Mouse (Mus musculus) testis, adult 2 months (tissue): ENCODE results near the gene Rab37. TPM values are rescaled to one million over a fixed set of nuclear protein-coding genes. Genes with fewer than 3 reads are reported as not detected.

Experiments
- H3K27ac ChIP-seq: fragments of 200-500 bp; 2 replicates; pipeline ENCODE4 v1.5.1; 2012; ENCODE audit warnings: low read depth, low read length; ENCODE audit not compliant: control insufficient read depth, insufficient read depth
- H3K27me3 ChIP-seq: fragments of 200-500 bp; 2 replicates; pipeline ENCODE4 v1.6.1; 2012; ENCODE audit warnings: mild to moderate bottlenecking, low read length, moderate library complexity; ENCODE audit not compliant: control insufficient read depth, insufficient read depth
- H3K36me3 ChIP-seq: fragments of 200-500 bp; 2 replicates; pipeline ENCODE4 v1.6.1; 2012; ENCODE audit warnings: mild to moderate bottlenecking, low read length; ENCODE audit not compliant: control insufficient read depth, insufficient read depth
- H3K4me1 ChIP-seq: fragments of 200-500 bp; 2 replicates; pipeline ENCODE4 v1.6.1; 2012; ENCODE audit warnings: low read length; ENCODE audit not compliant: control insufficient read depth, insufficient read depth
- H3K4me3 ChIP-seq: fragments of 200-500 bp; 2 replicates; pipeline ENCODE4 v1.5.1; 2012; ENCODE audit warnings: low read depth, mild to moderate bottlenecking, low read length, moderate library complexity, mixed read lengths; ENCODE audit not compliant: control insufficient read depth
- CTCF ChIP-seq: fragments of 200-500 bp; IDR thresholded peaks from 2 replicates; pipeline ENCODE4 v1.5.1; 2012; ENCODE audit warnings: low read depth, mild to moderate bottlenecking, inconsistent platforms, low read length, moderate library complexity; ENCODE audit not compliant: control insufficient read depth, insufficient read depth, insufficient replicate concordance
- POLR2A ChIP-seq: fragments of 200-500 bp; IDR thresholded peaks from 2 replicates; pipeline ENCODE4 v1.6.1; 2012; ENCODE audit warnings: low read depth, mild to moderate bottlenecking, inconsistent platforms, low read length, moderate library complexity; ENCODE audit not compliant: control insufficient read depth
- polyA plus RNA-seq: library from polyadenylated mRNA; depleted of rRNA; stranded (reverse); fragments of >200 nt; gene quantifications from 2 replicates; pipeline ENCODE4 v1.2.3, GENCODE M21; 2012

Gene Rab37
- polyA plus RNA-seq, 1 experiment, result not detected

- Histone ChIP-seq H3K4me1 (no peaks in the 10 kb centered on the region), H3K27me3 (no peaks in the 10 kb centered on the region)
Measured at GRCm38 (mm10) chr11:115059797-115060196, 31.4 kb upstream of the Rab37 start.

GRCm38 (mm10) chr11:115062077-115062476 lies 29.2 kb upstream of the Rab37 start, which contains the start of gene Cd300e:
Gene Cd300e (minus strand): TSS chr11:115062177.
- Histone ChIP-seq H3K36me3 (no peaks in the 10 kb centered on the region), H3K4me1 (no peaks in the 10 kb centered on the region), H3K4me3 (no peak within 1 kb of the TSS), H3K27ac (no peak within 1 kb of the TSS), H3K27me3 (no peaks in the 10 kb centered on the region)
- TF ChIP-seq POLR2A (no peak), CTCF (no peak)

More at GRCm38 (mm10) chr11:115059797-115060196, 31.4 kb upstream of the Rab37 start:
- Histone ChIP-seq H3K36me3 (no peaks in the 10 kb centered on the region), H3K4me3 (no peak overlapping the region), H3K27ac (no peak overlapping the region)
- TF ChIP-seq CTCF (no peak), POLR2A (no peak)

- Histone ChIP-seq H3K36me3 (no peaks in the 10 kb centered on the region), H3K27ac (no peak overlapping the region), H3K4me1 (no peaks in the 10 kb centered on the region), H3K27me3 (no peaks in the 10 kb centered on the region), H3K4me3 (no peak overlapping the region)
- TF ChIP-seq CTCF (no peak), POLR2A (no peak)
Measured at GRCm38 (mm10) chr11:115066768-115067167, 24.5 kb upstream of the Rab37 start.

- Histone ChIP-seq H3K4me3 (no peak overlapping the region), H3K4me1 (no peaks in the 10 kb centered on the region), H3K36me3 (no peaks in the 10 kb centered on the region), H3K27me3 (no peaks in the 10 kb centered on the region), H3K27ac (no peak overlapping the region)
- no peak for TF ChIP-seq POLR2A
- no peak for TF ChIP-seq CTCF
Measured at GRCm38 (mm10) chr11:115071015-115071551, 20.1 kb upstream of the Rab37 start.

- Histone ChIP-seq H3K36me3 (no peaks in the 10 kb centered on the region), H3K4me3 (no peak overlapping the region), H3K4me1 (no peaks in the 10 kb centered on the region), H3K27ac (no peak overlapping the region), H3K27me3 (no peaks in the 10 kb centered on the region)
- TF ChIP-seq POLR2A, result no peak
- TF ChIP-seq CTCF, result no peak
Measured at GRCm38 (mm10) chr11:115071631-115072294, 19.5 kb upstream of the Rab37 start.

- no peak overlapping the region for H3K27ac ChIP-seq
- H3K36me3 ChIP-seq, result no peaks in the 10 kb centered on the region
- TF ChIP-seq POLR2A (no peak), CTCF (no peak)
Measured at GRCm38 (mm10) chr11:115073002-115073401, 18.2 kb upstream of the Rab37 start.

GRCm38 (mm10) chr11:115075407-115075806 lies 15.8 kb upstream of the Rab37 start:
- H3K27me3 ChIP-seq, result no peaks in the 10 kb centered on the region
- TF ChIP-seq POLR2A (no peak), CTCF (no peak)
- H3K27ac ChIP-seq, result no peak overlapping the region

More at GRCm38 (mm10) chr11:115073002-115073401, 18.2 kb upstream of the Rab37 start:
- H3K4me1 ChIP-seq, result no peaks in the 10 kb centered on the region
- no peaks in the 10 kb centered on the region for H3K27me3 ChIP-seq
- no peak overlapping the region for H3K4me3 ChIP-seq

GRCm38 (mm10) chr11:115075859-115076258 lies 15.4 kb upstream of the Rab37 start:
- TF ChIP-seq CTCF, result no peak
- H3K27ac ChIP-seq, result no peak overlapping the region

More at GRCm38 (mm10) chr11:115075407-115075806, 15.8 kb upstream of the Rab37 start:
- no peak overlapping the region for H3K4me3 ChIP-seq
- no peaks in the 10 kb centered on the region for H3K36me3 ChIP-seq
- no peaks in the 10 kb centered on the region for H3K4me1 ChIP-seq

More at GRCm38 (mm10) chr11:115075859-115076258, 15.4 kb upstream of the Rab37 start:
- no peak overlapping the region for H3K4me3 ChIP-seq
- no peaks in the 10 kb centered on the region for H3K27me3 ChIP-seq
- no peaks in the 10 kb centered on the region for H3K4me1 ChIP-seq
- no peaks in the 10 kb centered on the region for H3K36me3 ChIP-seq
